Mouse (Mus musculus): ENCODE measurements around the gene Pard3.

- TF ChIP-seq CTCF (IDR thresholded peaks at IDR 0.05; ENCODE audit: insufficient read depth, low read length): no peak
- no peak for TF ChIP-seq POLR2A (IDR thresholded peaks at IDR 0.05; ENCODE audit: borderline replicate concordance, extremely low read depth, low read depth, low read length)
Observed at GRCm38 (mm10) chr8:127229325-127230232, 165.9 kb downstream of the Pard3 start.

Measured in lung, adult 2 months (tissue).